Mouse (Mus musculus): ENCODE measurements around the gene Vangl1. TPM values are rescaled to one million over a fixed set of nuclear protein-coding genes. Genes with fewer than 3 reads are reported as not detected.

Gene Vangl1
- polyA plus RNA-seq, 1 experiment from 2014 or later: 9.0 TPM

- no peak overlapping the region for H3K9ac ChIP-seq
- ATAC-seq (ENCODE audit: low FRiP score): no peak
- no peak overlapping the region for H3K4me2 ChIP-seq (replicated peaks)
- 21% methylated on average over 10 of the region's 10 CpGs for WGBS
- no peaks in the 10 kb centered on the region for H3K27me3 ChIP-seq (ENCODE audit: control insufficient read depth, insufficient read depth, low read length)
- H3K4me1 ChIP-seq (replicated peaks; ENCODE audit: control insufficient read depth, insufficient read depth, low read length): peaks cover 6% of the 10 kb centered on the region
- no peaks in the 10 kb centered on the region for H3K9me3 ChIP-seq (ENCODE audit: control insufficient read depth, low read length)
- no peaks in the 10 kb centered on the region for H3K36me3 ChIP-seq (replicated peaks; ENCODE audit: control insufficient read depth, insufficient read depth)
- no peak overlapping the region for H3K27ac ChIP-seq
- no peak for DNase-seq (ENCODE audit: low spot score)
- H3K4me3 ChIP-seq (replicated peaks; ENCODE audit: low read length): no peak overlapping the region
Measured at GRCm38 (mm10) chr3:102135389-102136113, 68.9 kb downstream of the Vangl1 start.

- DNase-seq (ENCODE audit: low spot score) (no peak), ATAC-seq (ENCODE audit: low FRiP score) (peak; percentile 75)
- no peak overlapping the region for H3K4me3 ChIP-seq (replicated peaks; ENCODE audit: low read length)
- peaks cover 6% of the 10 kb centered on the region for H3K4me1 ChIP-seq (replicated peaks; ENCODE audit: control insufficient read depth, insufficient read depth, low read length)
- WGBS: 68% methylated on average over 9 of the region's 9 CpGs
- H3K27ac ChIP-seq: no peak overlapping the region
- no peaks in the 10 kb centered on the region for H3K36me3 ChIP-seq (replicated peaks; ENCODE audit: control insufficient read depth, insufficient read depth)
- no peak overlapping the region for H3K9ac ChIP-seq
- H3K27me3 ChIP-seq (ENCODE audit: control insufficient read depth, insufficient read depth, low read length): no peaks in the 10 kb centered on the region
- H3K4me2 ChIP-seq (replicated peaks): no peak overlapping the region
- H3K9me3 ChIP-seq (ENCODE audit: control insufficient read depth, low read length): no peaks in the 10 kb centered on the region
Measured at GRCm38 (mm10) chr3:102131627-102132324, 72.7 kb downstream of the Vangl1 start.

GRCm38 (mm10) chr3:102130478-102130877 lies 74.0 kb downstream of the Vangl1 start:
- Histone ChIP-seq H3K4me1 (replicated peaks; ENCODE audit: control insufficient read depth, insufficient read depth, low read length) (peaks cover 3% of the 10 kb centered on the region), H3K27ac (no peak overlapping the region), H3K27me3 (ENCODE audit: control insufficient read depth, insufficient read depth, low read length) (no peaks in the 10 kb centered on the region), H3K36me3 (replicated peaks; ENCODE audit: control insufficient read depth, insufficient read depth) (no peaks in the 10 kb centered on the region), H3K9ac (no peak overlapping the region), H3K4me3 (replicated peaks; ENCODE audit: low read length) (no peak overlapping the region), H3K4me2 (replicated peaks) (no peak overlapping the region), H3K9me3 (ENCODE audit: control insufficient read depth, low read length) (no peaks in the 10 kb centered on the region)
- 66% methylated on average over 6 of the region's 6 CpGs for WGBS
- no peak for ATAC-seq (ENCODE audit: low FRiP score)
- no peak for DNase-seq (ENCODE audit: low spot score)

- DNase-seq (ENCODE audit: low spot score) (no peak), ATAC-seq (ENCODE audit: low FRiP score) (no peak)
- H3K9ac ChIP-seq: no peak overlapping the region
- no peak overlapping the region for H3K4me3 ChIP-seq (replicated peaks; ENCODE audit: low read length)
- no peak overlapping the region for H3K4me2 ChIP-seq (replicated peaks)
- H3K36me3 ChIP-seq (replicated peaks; ENCODE audit: control insufficient read depth, insufficient read depth): no peaks in the 10 kb centered on the region
- no peaks in the 10 kb centered on the region for H3K9me3 ChIP-seq (ENCODE audit: control insufficient read depth, low read length)
- H3K4me1 ChIP-seq (replicated peaks; ENCODE audit: control insufficient read depth, insufficient read depth, low read length): no peaks in the 10 kb centered on the region
- H3K27ac ChIP-seq: no peak overlapping the region
- 92% methylated on average over 2 of the region's 2 CpGs for WGBS
- H3K27me3 ChIP-seq (ENCODE audit: control insufficient read depth, insufficient read depth, low read length): no peaks in the 10 kb centered on the region
Measured at GRCm38 (mm10) chr3:102128242-102128641, 76.3 kb downstream of the Vangl1 start.

- DNase-seq (ENCODE audit: low spot score): no peak
- no peaks in the 10 kb centered on the region for H3K27me3 ChIP-seq (ENCODE audit: control insufficient read depth, insufficient read depth, low read length)
- H3K4me1 ChIP-seq (replicated peaks; ENCODE audit: control insufficient read depth, insufficient read depth, low read length): no peaks in the 10 kb centered on the region
- H3K9ac ChIP-seq: no peak overlapping the region
- no peak overlapping the region for H3K27ac ChIP-seq
- no peak overlapping the region for H3K4me3 ChIP-seq (replicated peaks; ENCODE audit: low read length)
- ATAC-seq (ENCODE audit: low FRiP score): no peak
- no peak overlapping the region for H3K4me2 ChIP-seq (replicated peaks)
- 82% methylated on average over 2 of the region's 2 CpGs for WGBS
- H3K36me3 ChIP-seq (replicated peaks; ENCODE audit: control insufficient read depth, insufficient read depth): no peaks in the 10 kb centered on the region
- no peaks in the 10 kb centered on the region for H3K9me3 ChIP-seq (ENCODE audit: control insufficient read depth, low read length)
Measured at GRCm38 (mm10) chr3:102127114-102127513, 77.4 kb downstream of the Vangl1 start.

GRCm38 (mm10) chr3:102125546-102125945 lies 78.9 kb downstream of the Vangl1 start:
- ATAC-seq (ENCODE audit: low FRiP score) (no peak), DNase-seq (ENCODE audit: low spot score) (no peak)
- 15% methylated on average over 1 of the region's 1 CpGs for WGBS
- H3K4me1 ChIP-seq (replicated peaks; ENCODE audit: control insufficient read depth, insufficient read depth, low read length): no peaks in the 10 kb centered on the region
- H3K27me3 ChIP-seq (ENCODE audit: control insufficient read depth, insufficient read depth, low read length): no peaks in the 10 kb centered on the region
- no peak overlapping the region for H3K4me3 ChIP-seq (replicated peaks; ENCODE audit: low read length)
- no peak overlapping the region for H3K27ac ChIP-seq
- no peaks in the 10 kb centered on the region for H3K36me3 ChIP-seq (replicated peaks; ENCODE audit: control insufficient read depth, insufficient read depth)
- H3K4me2 ChIP-seq (replicated peaks): no peak overlapping the region
- H3K9ac ChIP-seq: no peak overlapping the region
- H3K9me3 ChIP-seq (ENCODE audit: control insufficient read depth, low read length): no peaks in the 10 kb centered on the region

- no peak overlapping the region for H3K9ac ChIP-seq
- no peak overlapping the region for H3K27ac ChIP-seq
- H3K4me3 ChIP-seq (replicated peaks; ENCODE audit: low read length): no peak overlapping the region
- no peaks in the 10 kb centered on the region for H3K4me1 ChIP-seq (replicated peaks; ENCODE audit: control insufficient read depth, insufficient read depth, low read length)
- H3K9me3 ChIP-seq (ENCODE audit: control insufficient read depth, low read length): no peaks in the 10 kb centered on the region
- no peak for ATAC-seq (ENCODE audit: low FRiP score)
- no peaks in the 10 kb centered on the region for H3K36me3 ChIP-seq (replicated peaks; ENCODE audit: control insufficient read depth, insufficient read depth)
- H3K4me2 ChIP-seq (replicated peaks): no peak overlapping the region
- no peak for DNase-seq (ENCODE audit: low spot score)
- no peaks in the 10 kb centered on the region for H3K27me3 ChIP-seq (ENCODE audit: control insufficient read depth, insufficient read depth, low read length)
- WGBS: 80% methylated on average over 6 of the region's 6 CpGs
Measured at GRCm38 (mm10) chr3:102123654-102124053, 80.8 kb downstream of the Vangl1 start.

- Histone ChIP-seq H3K36me3 (replicated peaks; ENCODE audit: control insufficient read depth, insufficient read depth) (no peaks in the 10 kb centered on the region), H3K27ac (no peak overlapping the region)
- WGBS: 75% methylated on average over 7 of the region's 7 CpGs
Measured at GRCm38 (mm10) chr3:102122046-102122445, 82.4 kb downstream of the Vangl1 start.

GRCm38 (mm10) chr3:102120947-102121346 lies 83.5 kb downstream of the Vangl1 start:
- Histone ChIP-seq H3K4me3 (replicated peaks; ENCODE audit: low read length) (no peak overlapping the region), H3K4me1 (replicated peaks; ENCODE audit: control insufficient read depth, insufficient read depth, low read length) (no peaks in the 10 kb centered on the region), H3K9me3 (ENCODE audit: control insufficient read depth, low read length) (no peaks in the 10 kb centered on the region), H3K27me3 (ENCODE audit: control insufficient read depth, insufficient read depth, low read length) (no peaks in the 10 kb centered on the region), H3K27ac (no peak overlapping the region), H3K36me3 (replicated peaks; ENCODE audit: control insufficient read depth, insufficient read depth) (no peaks in the 10 kb centered on the region), H3K4me2 (replicated peaks) (no peak overlapping the region), H3K9ac (no peak overlapping the region)
- no peak for ATAC-seq (ENCODE audit: low FRiP score)
- DNase-seq (ENCODE audit: low spot score): no peak

More at GRCm38 (mm10) chr3:102122046-102122445, 82.4 kb downstream of the Vangl1 start:
- Histone ChIP-seq H3K9ac (no peak overlapping the region), H3K4me1 (replicated peaks; ENCODE audit: control insufficient read depth, insufficient read depth, low read length) (no peaks in the 10 kb centered on the region), H3K9me3 (ENCODE audit: control insufficient read depth, low read length) (no peaks in the 10 kb centered on the region), H3K4me2 (replicated peaks) (no peak overlapping the region), H3K4me3 (replicated peaks; ENCODE audit: low read length) (no peak overlapping the region), H3K27me3 (ENCODE audit: control insufficient read depth, insufficient read depth, low read length) (no peaks in the 10 kb centered on the region)
- ATAC-seq (ENCODE audit: low FRiP score): no peak
- DNase-seq (ENCODE audit: low spot score): no peak
